Mouse (Mus musculus) Patski (cell line): ENCODE results near the gene Slc38a9. TPM values are rescaled to one million over a fixed set of nuclear protein-coding genes. Genes with fewer than 3 reads are reported as not detected.
A peak's percentile ranks its signal among the peaks of the same experiment; 100 is the strongest.

ENCODE experiments used
- ATAC-seq: fragments of 100-300 bp; one replicate; pipeline ENCODE4 v1.8.0; 2021
- CTCF ChIA-PET: fragments of 350-600 bp; sonication (Branson Sonifier 250); formaldehyde crosslinking; loops from one replicate; lab custom pipeline; 2022; ENCODE audit warnings: inconsistent platforms; lab: Charles Lee
- POLR2A ChIA-PET: fragments of 350-600 bp; sonication (Branson Sonifier 250); formaldehyde crosslinking; loops from one replicate; lab custom pipeline; 2022; ENCODE audit warnings: antibody characterized with exemption, inconsistent platforms; lab: Charles Lee
- DNase-seq: peaks from one replicate; pipeline ENCODE4 v3.0.0-alpha.2; 2011; ENCODE audit warnings: low read depth, low spot score
- H3K27me3 ChIP-seq: fragments of 371-371 bp; one replicate; pipeline ENCODE4 v1.5.1; 2021
- CTCF ChIP-seq: fragments of 100-300 bp; IDR thresholded peaks from one replicate; pipeline ENCODE4 v1.5.1; 2021
- in situ Hi-C: fragments of 300-500 bp; cut with MboI; formaldehyde crosslinking; loops from 3 replicates; pipeline ENCODE4 v1.11.1; 2018; ENCODE audit warnings: low pct_unique_long_range_greater_than_20kb, mixed read lengths
- polyA plus RNA-seq: library from polyadenylated mRNA; unstranded; gene quantifications from one replicate; pipeline ENCODE4 v1.2.3, GENCODE M21; 2021

Gene Slc38a9
- polyA plus RNA-seq, 1 experiment from 2014 or later, result 5.4 TPM

DNA sequence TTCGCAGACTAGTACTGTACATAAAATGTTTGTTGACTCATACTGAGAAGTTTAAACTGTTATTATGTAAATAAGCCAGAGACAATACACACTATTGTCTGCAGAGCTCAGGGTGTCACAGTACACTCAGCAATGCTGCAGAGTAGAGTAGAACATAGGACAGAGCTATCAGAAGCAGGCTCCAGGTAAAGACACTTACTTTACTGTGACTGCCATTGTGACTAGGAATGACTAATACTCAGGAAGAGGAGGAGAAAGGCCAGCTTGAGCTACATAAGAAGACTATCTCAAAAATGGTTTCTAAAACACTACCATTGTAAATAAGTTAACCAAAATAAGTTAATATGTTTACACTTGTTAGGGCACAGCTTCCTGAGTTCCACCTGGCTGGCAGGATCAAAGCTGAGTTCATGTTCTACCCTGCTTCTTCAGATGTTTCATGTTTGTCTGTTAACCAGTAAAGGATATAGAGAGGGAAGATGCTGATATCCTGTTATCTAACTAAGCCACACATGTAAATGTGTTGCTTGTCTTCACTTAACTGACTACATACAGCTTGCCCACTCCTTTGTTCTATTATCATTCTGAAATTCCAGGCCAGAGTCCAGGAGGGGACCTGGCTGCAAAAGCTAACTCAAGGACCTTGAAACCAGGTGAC lies 14.9 kb upstream of the Slc38a9 start:
- DNase-seq, result no peak
- CTCF ChIA-PET, result no interaction called here
- no peak for ATAC-seq
- no peak for TF ChIP-seq CTCF
- in situ Hi-C loops, result loop anchor here (25.0 kb wide), 1 partner anchor 358 kb away; the partner anchor contains the start of gene Ankrd55
- POLR2A ChIA-PET, result no interaction called here
- peaks cover 69% of the 10 kb centered on the region for H3K27me3 ChIP-seq

DNA sequence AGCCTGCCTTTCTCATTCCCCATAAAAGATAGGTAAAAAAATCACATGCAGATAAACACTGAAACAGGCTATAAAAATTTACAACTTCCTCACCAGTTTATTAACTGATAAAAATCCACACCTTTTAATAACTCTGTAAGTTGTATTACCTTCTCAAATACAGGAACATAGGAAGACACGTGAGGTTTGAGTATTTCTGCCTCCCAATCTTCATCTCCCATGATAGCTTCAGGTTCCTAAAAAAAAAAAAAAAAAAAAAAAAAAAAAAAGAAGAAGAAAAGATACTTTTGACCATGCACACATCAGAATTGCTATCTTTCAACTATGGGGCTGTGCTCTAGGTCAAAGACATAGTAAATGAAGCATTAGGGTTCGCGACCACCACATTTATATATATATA lies 9.4 kb upstream of the Slc38a9 start:
- no peak for DNase-seq
- POLR2A ChIA-PET, result no interaction called here
- no peak for ATAC-seq
- TF ChIP-seq CTCF, result no peak
- in situ Hi-C loops, result loop anchor here (25.0 kb wide), 1 partner anchor 611 kb away; no protein-coding TSS in a partner anchor
- H3K27me3 ChIP-seq, result peaks cover 45% of the 10 kb centered on the region
- CTCF ChIA-PET, result no interaction called here

DNA sequence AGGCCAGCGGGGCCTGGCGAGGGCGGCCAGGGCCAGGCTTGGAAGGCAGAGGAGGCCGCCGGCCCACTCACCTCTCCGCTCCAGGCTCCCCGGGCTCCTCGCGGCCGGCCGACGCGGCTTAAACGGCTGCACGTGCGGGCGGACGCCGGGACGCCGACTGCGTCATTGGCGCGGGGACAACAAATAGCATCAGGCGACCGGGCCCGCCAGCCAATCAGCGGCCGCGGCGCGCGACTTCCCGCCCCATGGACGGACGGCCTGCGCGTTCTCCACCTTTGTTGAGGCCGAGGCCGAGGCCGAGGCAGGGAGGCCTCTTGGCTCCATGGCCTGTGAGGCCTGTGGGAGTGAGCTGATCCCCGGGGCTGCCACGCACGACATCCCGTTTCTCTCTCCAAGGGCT lies 8.3 kb upstream of the Slc38a9 start, which contains the start of gene Ddx4:
Gene Ddx4 (minus strand): TSS at position 271 of the 400 bp plus-strand sequence.
- ChIA-PET CTCF (no interaction called here), POLR2A (no interaction called here)
- H3K27me3 ChIP-seq, result peaks cover 45% of the 10 kb centered on the region
- DNase-seq (no peak), ATAC-seq (no peak)
- TF ChIP-seq CTCF, result no peak
- in situ Hi-C loops, result loop anchor here (25.0 kb wide), 1 partner anchor 610 kb away; no protein-coding TSS in a partner anchor

DNA sequence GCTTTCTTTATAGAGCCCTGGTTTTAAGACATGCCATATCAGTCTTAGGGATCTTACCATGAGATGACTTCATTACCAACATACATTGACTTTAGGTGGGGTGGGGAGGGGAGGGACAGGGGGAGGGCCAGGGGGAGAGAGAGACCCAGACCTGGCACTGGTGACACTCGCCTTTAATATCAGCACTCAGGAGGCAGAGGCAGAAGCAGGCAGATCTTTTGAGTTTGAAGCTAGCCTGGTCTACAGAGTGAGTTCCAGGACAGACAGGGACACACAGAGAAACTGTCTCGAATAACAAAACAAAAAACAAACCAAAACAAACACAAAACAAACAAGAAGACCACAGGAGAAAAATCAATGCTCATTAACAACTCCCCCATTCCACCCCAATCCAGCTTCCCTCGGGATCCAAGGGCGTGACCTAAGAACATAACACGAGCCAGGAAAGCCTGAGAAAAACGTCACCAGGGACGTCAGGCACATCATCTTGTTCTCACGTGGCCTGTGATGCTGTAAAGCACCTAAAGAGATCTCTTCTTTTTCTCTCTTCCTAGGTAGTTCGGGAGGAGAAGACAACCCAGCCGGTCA lies 471 bp upstream of the Slc38a9 start:
- in situ Hi-C loops, result loop anchor here (25.0 kb wide), 1 partner anchor 602 kb away; no protein-coding TSS in a partner anchor
- H3K27me3 ChIP-seq, result peaks cover 11% of the 10 kb centered on the region
- DNase-seq (no peak), ATAC-seq (peak; percentile 29)
- CTCF ChIA-PET, result no interaction called here
- POLR2A ChIA-PET, result no interaction called here
- no peak for TF ChIP-seq CTCF

DNA sequence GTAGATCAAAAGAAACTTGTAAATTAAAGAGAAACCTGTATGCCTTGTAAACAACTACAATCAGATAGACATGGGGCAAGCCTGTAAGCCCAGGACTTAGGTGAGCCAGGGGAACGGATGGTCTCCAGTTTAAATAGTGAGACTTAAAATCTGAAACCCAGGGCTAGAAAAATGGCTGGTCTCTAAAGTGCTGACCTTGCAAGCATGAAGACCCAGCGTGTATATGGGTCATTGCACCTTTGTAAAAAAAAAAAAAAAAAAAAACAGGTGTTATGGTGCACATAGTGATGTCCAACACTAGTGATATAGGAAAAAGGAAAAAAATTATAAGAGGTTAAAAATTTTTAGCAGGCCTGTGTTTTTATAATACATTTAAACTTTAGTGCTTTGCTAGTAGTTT lies 1.1 kb downstream of the Slc38a9 start:
- in situ Hi-C loops, result loop anchor here (25.0 kb wide), 1 partner anchor 601 kb away; no protein-coding TSS in a partner anchor
- H3K27me3 ChIP-seq, result no peaks in the 10 kb centered on the region
- ATAC-seq, result no peak
- CTCF ChIA-PET, result interaction anchor here (0.5 kb wide), 1 partner anchor 136 kb away, joined by 3 read pairs; no protein-coding TSS in a partner anchor
- no peak for TF ChIP-seq CTCF
- POLR2A ChIA-PET, result interaction anchor here (0.6 kb wide), 1 partner anchor 373 kb away, joined by 3 read pairs; no protein-coding TSS in a partner anchor
- DNase-seq, result no peak

DNA sequence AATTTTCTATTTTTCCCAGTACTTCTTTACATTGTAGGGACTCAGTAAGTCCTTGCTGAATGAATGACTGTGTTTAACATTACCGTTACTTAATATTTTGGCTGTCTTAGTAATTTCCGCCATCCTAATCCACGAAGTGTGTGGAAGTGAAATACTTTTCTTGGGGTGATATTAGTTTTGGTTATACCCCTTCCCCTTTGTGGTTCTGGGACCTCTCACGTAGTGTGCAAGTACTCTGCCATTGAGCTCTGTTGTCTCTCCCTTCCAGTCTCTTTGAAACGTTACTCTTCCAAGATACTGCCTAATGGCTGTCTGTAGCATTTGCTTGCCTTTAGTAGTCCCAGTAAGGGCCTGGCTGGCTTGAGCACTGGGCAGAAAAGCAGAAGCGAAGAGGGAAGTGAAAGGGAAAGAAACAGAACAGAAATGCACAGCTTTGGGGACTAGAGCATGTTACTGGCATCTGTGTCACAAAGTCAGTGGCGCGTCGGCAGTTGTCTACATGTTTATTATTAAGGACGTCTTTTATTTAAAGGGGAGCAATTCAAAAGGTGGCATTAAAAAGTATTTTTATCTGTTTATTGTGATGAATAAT lies 6.0 kb downstream of the Slc38a9 start:
- DNase-seq, result no peak
- in situ Hi-C loops, result loop anchor here (5.0 to 25.0 kb wide), 2 partner anchors 231 to 596 kb away; no protein-coding TSS in a partner anchor
- TF ChIP-seq CTCF, result no peak
- POLR2A ChIA-PET, result no interaction called here
- H3K27me3 ChIP-seq, result no peaks in the 10 kb centered on the region
- CTCF ChIA-PET, result interaction anchor here (1.0 kb wide), 1 partner anchor 151 kb away, joined by 3 read pairs; no protein-coding TSS in a partner anchor
- no peak for ATAC-seq

DNA sequence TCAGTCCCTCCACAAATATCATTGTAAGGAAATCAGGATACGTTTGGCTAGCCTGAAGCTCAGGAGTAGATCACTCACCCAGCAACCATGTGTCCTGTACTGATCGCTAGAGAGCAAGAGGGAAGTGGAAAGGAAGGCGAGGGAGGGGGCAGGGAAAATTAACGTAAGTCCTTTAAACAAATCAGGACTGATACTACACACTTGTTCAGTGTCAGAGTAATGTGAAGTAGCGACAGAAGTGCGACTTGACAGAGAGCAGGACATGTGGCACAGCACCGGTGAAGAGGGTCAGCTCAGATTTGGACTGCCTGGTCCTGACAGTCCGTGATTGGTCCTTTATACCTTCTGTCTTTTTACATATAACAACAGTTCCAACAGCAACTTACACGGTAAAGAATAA lies 6.7 kb downstream of the Slc38a9 start:
- no peak for DNase-seq
- in situ Hi-C loops, result loop anchor here (5.0 to 25.0 kb wide), 2 partner anchors 230 to 595 kb away; no protein-coding TSS in a partner anchor
- CTCF ChIA-PET, result interaction anchor here (1.0 kb wide), 1 partner anchor 150 kb away, joined by 3 read pairs; no protein-coding TSS in a partner anchor
- H3K27me3 ChIP-seq, result no peaks in the 10 kb centered on the region
- no peak for TF ChIP-seq CTCF
- POLR2A ChIA-PET, result no interaction called here
- ATAC-seq, result no peak

DNA sequence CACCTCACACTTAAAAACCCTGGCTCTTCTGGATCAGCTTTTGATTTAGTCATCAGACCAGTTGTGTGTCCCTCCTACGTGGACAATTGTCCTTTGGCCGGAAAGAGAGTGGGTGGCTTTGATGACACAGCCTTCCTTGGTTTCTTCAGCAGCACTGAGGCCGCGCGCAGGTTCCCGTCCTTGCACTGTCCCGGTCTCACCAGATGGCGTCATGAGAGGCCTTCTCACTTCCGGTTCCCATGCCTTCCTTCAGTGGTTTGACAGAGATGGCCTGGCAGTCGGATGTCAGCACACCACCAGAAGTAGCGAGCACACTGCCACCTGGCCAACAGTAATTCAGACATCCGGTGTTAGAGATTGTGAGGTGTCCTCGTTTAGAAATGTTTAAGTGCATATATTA lies 11.2 kb downstream of the Slc38a9 start:
- peak; percentile 24 for TF ChIP-seq CTCF
- in situ Hi-C loops, result loop anchor here (5.0 to 25.0 kb wide), 2 partner anchors 366 to 591 kb away; partner anchors contain the start of gene Cdc20b
- no peak for ATAC-seq

DNA sequence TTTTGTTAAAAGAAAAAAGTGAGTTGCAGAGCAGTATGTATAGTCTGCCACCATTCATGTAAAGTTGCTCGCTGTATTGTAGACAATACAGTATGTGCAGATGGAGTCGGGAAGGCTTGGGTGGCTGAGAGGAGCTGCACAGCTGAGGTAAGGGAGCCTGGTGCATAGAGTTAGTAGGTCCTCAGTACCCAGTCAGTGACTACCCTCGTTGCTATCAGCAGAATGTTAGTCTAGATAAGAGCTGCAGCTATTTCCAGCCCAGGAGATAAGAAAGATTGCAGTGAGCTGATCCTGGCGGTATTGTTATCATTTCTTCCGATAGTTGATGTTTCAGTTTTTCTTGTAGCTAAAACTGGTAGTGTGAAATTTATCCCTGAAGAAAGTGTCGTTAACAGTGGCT lies 12.2 kb downstream of the Slc38a9 start:
- ChIA-PET CTCF (interaction anchor here (0.9 to 3.4 kb wide), 10 partner anchors 10 to 363 kb away, joined by 3 to 20 read pairs (median 10); partner anchors contain the start of gene Plpp1), POLR2A (no interaction called here)
- H3K27me3 ChIP-seq, result no peaks in the 10 kb centered on the region
- no peak for TF ChIP-seq CTCF
- in situ Hi-C loops, result loop anchor here (5.0 to 25.0 kb wide), 2 partner anchors 365 to 590 kb away; partner anchors contain the start of gene Cdc20b
- DNase-seq (no peak), ATAC-seq (no peak)

More for the DNA sequence above, 11.2 kb downstream of the Slc38a9 start:
- no peaks in the 10 kb centered on the region for H3K27me3 ChIP-seq
- POLR2A ChIA-PET, result no interaction called here
- DNase-seq, result no peak
- CTCF ChIA-PET, result interaction anchor here (1.3 kb wide), 1 partner anchor 210 kb away, joined by 3 read pairs; no protein-coding TSS in a partner anchor

DNA sequence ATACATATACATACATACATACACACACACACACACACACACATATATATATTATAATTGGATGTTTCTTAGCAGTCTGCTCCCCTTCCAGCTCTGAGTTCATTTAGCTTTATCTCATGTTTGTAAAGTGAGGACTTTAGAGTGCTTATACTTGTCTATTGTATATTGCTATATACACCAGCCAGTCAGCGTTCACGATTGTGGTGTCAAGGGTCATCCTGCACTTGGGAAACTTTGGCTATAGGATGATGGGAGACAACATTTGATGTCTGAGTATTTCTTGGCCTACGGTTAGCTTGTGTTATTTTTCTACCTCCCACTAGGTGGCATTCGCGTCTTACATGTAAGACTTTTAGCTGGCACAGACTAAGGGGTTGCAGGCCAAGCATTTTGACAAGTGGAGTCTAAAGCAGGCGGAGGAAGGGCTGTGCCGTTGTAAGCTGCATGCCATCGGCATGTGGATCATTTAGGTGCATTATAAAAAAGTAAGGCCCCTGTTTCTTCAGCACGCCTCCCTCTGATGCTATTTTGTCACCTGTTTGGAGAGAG lies 13.4 kb downstream of the Slc38a9 start:
- CTCF ChIA-PET, result interaction anchor here (0.6 to 3.4 kb wide), 18 partner anchors 9 to 362 kb away, joined by 3 to 20 read pairs (median 4); partner anchors contain the start of genes Dhx29, Mtrex and Plpp1

More for the DNA sequence above, 13.4 kb downstream of the Slc38a9 start:
- no peaks in the 10 kb centered on the region for H3K27me3 ChIP-seq
- DNase-seq (peak; percentile 37), ATAC-seq (peak; percentile 65)
- POLR2A ChIA-PET, result interaction anchor here (0.9 kb wide), 1 partner anchor 234 kb away, joined by 3 read pairs; no protein-coding TSS in a partner anchor
- peak; percentile 80 for TF ChIP-seq CTCF
- in situ Hi-C loops, result loop anchor here (5.0 to 25.0 kb wide), 2 partner anchors 363 to 588 kb away; partner anchors contain the start of gene Cdc20b
